Mouse (Mus musculus) gastrocnemius, postnatal 4 days (tissue): ENCODE data around the gene Gnl2. TPM values are rescaled to one million over a fixed set of nuclear protein-coding genes. Genes with fewer than 3 reads are reported as not detected.

ENCODE experiments used
- DNase-seq, 2 experiments: peaks; one replicate each; pipeline ENCODE4 v3.0.0; 2021 to 2022; ENCODE audit warnings: low spot score in 2 of 2, mixed read lengths in 2 of 2
- total RNA-seq, 2 experiments: library from RNA; stranded (reverse); gene quantifications; 2 replicates each; pipeline ENCODE4 v1.2.3; 2021

The Gnl2 gene
- total RNA-seq, 2 experiments from 2014 or later = 45.4 to 58.1 TPM

DNA sequence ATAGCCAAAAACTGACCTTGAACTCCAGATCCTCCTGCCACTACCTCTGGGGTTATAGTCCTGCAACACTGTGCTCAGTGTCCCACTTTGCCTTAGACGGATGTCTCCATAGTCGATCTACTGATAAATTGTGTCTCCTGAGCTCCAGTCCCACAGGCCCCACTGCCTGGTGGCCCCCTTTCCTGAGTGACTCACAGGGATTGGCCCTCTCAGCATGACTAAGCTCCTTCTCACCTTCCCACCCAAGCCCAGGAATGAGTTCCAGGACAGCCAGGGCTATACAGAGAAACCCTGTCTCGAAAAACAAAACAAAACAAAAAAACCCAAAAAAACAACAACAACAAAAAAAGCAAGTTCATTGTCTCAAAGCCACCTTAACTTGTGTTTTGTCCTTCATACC is 16.8 kb upstream of the Gnl2 start:
- DNase-seq = no peak

DNA sequence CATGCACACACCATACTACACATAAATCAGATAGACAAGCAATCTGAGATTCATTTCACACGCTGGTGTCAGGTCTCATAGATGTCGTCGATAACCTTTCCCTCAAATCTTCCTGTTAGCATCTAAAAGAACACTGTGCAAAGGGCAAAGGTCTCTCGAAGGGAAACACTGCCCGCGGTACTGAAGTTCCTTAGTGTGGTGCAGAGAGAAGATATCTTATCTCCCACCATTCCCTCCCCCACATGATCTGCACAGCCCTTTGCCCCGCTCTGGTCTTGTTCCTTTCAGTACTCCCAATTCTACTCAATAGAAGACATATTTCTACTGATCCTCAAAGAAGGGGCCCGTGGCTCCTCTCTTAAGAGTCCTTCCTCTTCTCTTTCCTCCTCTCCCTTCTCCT is 13.4 kb upstream of the Gnl2 start:
- no peak for DNase-seq

DNA sequence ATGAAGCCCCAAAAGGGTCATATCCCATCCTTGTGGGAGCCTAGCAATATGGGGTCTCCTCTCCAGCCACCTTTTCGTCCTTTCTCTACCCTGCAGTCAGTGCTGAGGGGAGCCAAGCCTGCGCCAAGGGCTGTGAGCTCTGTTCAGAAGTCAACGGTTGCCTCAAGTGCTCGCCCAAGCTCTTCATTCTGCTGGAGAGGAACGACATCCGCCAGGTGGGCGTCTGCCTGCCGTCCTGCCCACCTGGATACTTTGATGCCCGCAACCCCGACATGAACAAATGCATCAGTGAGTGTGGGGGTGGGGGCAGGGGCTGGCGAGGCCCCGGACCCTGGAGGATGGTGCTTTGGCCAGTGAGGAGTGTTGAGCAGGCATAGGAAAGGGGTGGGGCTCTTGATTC is 11.5 kb upstream of the Gnl2 start:
- DNase-seq = no peak

DNA sequence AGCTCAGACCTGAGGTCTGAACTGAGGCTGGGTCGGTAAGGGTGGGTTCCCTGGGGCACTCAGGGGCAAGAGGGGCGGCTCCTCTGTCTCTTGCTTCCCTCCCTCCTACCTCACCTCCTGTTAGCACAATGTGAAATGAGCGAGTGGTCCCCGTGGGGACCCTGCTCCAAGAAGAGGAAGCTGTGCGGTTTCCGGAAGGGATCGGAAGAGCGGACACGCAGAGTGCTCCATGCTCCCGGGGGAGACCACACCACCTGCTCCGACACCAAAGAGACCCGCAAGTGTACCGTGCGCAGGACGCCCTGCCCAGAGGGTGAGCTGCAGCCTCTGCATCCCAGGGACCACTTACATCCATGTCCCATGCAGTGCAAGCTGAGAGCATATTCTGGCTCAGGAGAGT is 8.9 kb upstream of the Gnl2 start:
- DNase-seq = no peak

DNA sequence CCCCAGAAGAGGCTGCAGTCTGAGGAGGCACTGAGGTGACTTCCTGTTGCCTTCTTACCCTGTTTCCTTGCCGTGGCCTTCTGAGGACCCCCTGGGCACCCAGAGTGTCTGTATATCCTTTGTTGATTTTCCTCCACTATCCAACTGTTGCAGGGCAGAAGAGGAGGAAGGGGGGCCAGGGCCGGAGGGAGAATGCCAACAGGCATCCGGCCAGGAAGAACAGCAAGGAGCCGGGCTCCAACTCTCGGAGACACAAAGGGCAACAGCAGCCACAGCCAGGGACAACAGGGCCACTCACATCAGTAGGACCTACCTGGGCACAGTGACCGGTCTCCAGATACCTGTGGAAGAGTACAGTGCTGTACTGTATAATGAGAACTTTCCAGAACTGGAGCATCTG is 8.2 kb upstream of the Gnl2 start:
- DNase-seq = no peak

DNA sequence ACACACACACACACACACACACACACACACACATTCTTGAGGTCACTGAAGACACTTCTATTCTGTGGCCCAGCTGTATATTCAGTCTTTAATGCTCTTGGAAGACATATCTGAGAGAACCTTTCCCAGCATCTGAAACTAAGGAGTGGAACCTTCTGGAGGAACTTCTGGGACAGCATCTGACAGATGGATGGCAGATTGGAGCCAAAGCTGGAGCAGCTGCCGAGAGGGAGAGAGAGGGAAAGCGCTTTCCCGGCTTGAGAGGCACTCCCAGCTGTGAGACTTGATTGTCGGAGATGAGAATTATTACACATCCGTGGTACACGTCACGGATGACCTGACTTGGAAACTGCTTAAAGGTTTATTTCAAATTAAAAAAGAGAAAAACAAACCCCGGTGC is 7.7 kb upstream of the Gnl2 start:
- DNase-seq = no peak

DNA sequence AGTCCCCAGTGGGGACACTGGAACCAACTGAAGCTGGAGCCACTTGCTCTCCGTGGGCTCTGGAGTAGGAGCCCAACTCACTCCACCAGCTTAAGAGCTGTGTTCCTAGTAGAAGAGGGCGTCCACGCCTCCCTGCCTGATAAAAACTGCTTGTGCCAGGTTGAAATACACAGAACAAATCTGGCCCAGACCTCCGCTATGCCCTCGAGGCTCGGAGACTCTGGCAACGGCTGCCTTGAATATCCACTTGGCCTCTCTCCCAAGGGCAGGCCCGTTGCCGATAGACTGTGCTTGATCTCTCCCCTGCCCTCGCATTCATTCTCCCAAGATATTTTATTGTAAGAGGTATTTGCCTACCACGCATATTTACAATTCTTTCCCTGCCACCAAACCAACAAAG is 1.0 kb downstream of the Gnl2 start:
- DNase-seq = no peak

DNA sequence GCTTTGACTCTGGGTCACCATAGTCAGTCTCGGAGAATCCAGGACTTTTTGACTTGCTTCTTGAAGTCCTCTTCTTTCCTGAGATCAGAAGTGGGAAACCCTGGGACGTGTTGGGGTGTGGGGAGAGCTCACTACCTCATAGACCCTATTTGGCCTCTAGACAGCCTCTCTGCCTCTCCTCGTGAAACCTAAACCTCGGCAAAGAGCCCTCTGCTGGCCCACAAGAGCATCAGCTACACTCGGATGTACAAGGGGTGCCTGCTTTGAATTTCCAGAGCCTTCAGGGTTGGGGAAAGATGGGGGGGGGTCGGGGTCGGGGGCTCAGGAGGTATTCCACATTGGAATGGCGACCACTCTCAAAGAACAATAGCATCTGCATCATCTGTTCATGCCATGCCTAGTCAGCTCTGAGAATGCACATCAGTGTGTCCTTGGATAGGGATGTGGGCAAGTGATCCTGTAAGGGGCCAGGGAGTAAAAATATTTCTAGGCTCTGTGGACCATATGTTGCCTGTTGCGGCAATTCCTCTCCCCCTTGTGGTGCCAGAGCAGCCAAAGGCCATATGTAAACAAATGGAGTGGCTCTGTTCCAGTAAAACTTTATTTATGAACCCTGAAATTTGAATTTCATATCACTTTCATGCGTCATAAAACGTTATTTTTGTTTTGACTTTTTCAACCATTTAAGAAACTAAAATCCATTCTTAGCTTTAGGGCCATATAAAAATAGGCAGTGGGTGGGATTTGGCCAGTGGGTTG is 4.6 kb downstream of the Gnl2 start:
- no peak for DNase-seq

DNA sequence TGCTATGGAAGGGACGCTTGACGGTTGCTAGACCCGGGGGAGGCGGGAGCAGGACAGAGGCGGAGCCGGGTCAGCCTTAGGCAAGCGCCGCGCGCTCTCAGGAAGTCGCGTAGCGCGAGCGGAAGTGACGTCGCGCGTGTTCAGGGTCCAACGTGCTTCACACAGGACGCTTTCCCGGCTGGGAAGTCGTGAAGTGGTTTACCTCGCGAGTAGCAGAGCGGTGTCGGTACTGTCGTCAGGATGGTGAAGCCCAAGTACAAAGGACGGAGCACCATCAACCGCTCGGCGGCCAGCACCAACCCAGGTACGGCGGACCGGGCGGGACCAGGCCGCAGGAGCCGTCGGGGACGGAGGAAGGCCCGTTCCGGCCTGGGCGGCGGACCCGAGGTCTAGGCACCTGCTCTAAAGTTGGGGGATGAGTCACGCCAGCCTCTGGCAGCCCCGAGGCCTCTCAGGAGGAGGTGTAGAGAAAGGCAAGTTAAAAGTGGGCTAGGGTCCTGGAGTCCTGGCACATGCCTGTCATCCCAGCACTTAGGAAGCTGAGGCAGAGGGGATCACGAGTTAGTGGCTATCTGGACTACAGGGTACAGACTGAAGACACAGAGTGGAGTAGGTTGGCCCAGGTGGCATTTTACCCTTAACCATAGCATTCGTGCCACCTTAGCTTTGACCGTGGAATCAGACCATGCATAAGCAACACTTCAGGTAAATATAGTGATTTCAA is 13.7 kb downstream of the Gnl2 start:
- DNase-seq = peak; percentile 80 to 93

DNA sequence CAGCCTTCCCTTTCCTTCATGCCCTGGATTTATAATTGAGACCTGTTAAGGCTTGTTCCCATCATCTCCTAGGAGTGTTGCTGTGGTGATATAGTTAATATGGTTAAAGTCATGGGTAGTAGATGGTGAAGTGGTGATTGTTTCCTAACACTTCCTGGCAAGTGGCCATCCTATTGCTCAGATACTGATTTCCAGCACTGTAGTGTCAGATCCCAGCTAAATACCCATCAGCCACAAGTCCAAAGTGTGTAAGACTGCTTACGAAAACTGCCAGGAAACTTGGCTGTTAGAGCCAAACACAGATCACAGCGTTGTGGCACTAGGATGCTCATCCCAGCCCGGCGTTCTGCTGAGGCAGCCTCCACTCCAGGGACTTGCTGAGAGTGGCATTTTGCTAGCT is 18.0 kb downstream of the Gnl2 start:
- DNase-seq = no peak

DNA sequence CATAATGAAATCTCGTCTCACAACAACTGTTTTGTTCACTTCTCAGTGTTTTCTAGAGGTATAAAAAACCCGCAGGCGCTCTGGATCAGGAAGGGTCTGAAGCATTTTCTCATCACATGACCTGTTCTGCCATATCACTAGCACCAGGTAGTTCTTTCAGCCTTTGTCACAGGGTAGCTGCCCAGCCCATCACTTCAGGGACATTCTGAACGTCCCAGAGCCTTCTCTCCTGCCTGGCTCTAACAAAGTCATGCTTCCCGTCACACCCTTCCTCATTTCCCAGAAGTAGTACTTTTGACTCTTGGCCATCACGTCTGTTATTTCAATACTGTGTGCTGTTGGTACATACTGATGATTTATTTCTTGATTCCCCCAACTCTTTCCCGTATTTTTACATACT is 28.1 kb downstream of the Gnl2 start:
- DNase-seq = no peak

DNA sequence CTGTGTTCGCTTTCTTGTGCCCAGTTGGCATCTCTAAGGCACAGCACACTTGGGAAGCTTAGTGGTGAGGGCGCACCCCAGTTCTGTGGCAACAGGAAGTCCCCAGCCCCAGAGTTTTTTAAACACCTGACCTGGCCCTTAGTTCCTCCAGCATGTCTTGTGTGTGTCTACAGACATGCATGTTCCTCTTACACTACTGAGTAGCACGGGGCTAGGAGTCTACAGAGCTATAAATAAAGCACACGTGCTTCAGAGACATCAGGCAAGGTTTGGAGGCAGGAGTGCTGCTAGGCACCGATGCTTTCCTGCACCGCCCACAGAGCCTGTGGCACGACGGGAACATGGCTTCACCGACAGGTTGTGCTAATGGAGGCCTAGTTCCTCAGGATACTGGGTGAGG is 39.0 kb downstream of the Gnl2 start:
- no peak for DNase-seq

DNA sequence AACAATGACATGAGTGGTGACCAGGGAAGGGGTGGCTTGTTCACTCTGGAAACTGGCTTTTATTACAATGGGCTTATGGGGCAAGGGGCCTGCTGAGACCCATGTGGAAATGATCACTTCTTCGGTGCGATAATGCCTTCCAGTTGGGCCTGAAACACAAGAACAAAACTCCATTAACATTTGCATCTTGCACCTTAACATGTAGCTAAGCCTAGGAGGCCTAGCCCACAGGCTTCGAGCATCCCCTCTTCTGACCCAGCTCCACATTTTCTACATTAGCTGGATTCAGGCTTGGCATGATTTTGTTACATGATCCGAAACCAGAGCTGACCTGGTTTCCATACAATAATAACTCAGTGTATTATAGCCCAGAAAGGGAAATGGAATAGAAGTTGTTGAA is 40.1 kb downstream of the Gnl2 start:
- DNase-seq = no peak

DNA sequence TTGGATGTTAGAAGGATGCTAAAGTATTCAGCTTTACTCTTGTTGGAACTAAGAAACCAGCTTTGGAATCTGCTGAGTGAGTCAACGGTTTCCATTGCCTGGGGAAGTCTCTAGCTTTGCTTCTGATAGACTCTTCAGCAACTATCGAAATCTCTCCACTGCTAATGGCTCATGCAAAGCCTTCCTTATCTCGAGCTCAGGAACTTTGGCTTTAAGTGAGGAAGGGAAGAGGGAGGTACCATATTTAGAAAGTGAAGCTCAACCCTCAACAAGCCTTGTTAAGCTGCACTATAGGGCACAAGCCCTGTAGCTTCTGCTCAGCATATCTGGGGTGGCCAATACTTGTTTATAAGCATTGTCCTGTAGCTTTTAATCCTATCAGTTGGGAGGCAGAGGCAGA is 40.9 kb downstream of the Gnl2 start:
- DNase-seq = no peak

DNA sequence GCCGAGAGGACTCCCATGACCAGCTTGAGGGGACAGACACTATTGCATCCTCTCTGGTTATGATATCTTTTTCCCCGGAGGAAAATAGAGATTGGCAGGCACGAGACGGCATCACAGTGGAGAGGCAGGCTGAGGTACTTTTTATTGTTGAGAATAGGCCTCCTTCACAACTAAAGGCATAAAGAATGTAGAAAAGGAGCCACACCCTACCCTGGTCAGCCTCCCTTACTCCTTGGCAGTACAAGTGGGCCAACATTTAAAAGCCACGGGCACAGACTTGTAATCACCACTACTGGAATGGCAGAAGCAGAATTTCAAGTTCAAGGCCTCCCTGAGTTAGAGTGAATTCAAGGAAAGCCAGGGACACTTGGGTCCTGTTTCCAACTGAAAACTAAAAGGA is 41.6 kb downstream of the Gnl2 start:
- DNase-seq = no peak

DNA sequence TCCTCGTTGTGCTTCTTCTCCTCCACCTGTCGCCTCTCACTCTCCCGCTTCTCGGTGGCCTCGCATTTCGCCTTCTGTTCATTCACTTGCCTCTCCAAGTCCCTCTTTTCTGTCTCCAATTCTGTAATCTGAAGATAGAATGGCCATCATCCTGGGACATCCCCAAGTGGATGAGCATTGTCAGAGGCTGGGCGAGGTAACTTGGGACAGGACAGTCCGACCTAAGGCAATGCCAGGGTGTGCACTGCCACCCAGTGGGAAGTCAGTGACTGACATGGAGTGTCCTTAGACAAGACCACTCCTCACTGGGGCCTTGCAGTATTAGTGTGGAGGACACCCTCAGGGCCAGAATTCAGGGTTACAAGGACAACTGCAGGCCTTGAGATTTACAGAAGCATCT is 42.6 kb downstream of the Gnl2 start:
- peak; percentile 35 to 45 for DNase-seq

DNA sequence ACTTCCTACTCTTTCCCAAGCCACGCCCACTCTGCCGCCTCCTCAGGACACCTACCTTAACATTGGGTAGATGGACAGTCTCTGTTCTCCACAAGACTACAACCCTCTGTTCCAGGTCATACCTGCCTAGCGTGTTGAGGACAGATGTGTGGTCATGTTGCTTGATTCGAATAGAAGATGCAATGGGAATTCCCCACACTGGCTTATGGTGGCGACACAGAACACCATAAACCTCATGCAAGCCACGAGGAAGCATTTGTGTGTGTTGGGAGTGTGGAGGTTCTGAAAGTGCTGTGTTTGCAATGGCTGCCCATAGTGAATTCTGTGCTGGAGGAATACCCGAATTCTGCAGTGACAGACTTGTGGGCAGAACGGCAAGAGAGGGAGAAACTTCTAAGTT is 47.4 kb downstream of the Gnl2 start:
- no peak for DNase-seq

DNA sequence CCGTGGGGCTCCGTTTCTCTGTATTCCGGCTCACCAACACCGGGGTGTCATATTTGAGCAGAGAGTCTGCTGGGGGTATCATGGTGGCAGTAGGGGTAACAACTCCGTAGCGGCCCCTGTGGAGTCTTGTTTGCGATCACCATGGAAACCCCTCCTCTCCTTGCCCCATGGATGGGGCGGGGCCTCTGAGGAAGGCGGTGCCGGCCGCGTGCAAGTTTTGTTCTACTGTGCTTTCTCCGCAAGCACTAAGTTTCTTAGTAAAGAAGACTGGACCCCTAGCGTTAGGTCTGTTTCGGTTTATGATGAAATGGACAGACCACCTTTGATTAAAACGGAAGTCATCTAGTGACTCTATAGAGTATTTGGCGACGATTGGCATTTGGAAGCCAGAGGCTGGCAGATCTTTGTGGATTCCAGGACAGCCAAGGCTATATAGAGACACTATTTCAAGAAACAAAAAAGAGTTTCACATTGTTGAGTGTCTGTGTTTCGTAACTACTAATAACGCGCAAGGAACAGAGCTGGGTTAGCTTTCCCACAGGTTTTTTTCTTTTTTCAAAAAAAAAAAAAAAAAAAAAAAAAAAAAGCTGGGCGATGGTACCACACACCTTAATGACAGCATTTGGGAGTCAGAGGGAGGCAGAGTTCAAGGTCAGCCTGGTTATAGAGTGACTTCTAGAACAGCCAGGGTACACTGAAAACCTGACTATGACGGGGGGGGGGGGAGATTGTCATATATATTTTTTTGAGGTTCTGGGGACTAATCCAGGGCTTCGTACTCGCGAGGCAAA is 49.3 kb downstream of the Gnl2 start, which contains the start of gene Dnali1:
Gene Dnali1 (minus strand): TSS at position 187 of the 791 bp plus-strand sequence.
- DNase-seq = peak in 1 of 2 experiments; percentile 37

DNA sequence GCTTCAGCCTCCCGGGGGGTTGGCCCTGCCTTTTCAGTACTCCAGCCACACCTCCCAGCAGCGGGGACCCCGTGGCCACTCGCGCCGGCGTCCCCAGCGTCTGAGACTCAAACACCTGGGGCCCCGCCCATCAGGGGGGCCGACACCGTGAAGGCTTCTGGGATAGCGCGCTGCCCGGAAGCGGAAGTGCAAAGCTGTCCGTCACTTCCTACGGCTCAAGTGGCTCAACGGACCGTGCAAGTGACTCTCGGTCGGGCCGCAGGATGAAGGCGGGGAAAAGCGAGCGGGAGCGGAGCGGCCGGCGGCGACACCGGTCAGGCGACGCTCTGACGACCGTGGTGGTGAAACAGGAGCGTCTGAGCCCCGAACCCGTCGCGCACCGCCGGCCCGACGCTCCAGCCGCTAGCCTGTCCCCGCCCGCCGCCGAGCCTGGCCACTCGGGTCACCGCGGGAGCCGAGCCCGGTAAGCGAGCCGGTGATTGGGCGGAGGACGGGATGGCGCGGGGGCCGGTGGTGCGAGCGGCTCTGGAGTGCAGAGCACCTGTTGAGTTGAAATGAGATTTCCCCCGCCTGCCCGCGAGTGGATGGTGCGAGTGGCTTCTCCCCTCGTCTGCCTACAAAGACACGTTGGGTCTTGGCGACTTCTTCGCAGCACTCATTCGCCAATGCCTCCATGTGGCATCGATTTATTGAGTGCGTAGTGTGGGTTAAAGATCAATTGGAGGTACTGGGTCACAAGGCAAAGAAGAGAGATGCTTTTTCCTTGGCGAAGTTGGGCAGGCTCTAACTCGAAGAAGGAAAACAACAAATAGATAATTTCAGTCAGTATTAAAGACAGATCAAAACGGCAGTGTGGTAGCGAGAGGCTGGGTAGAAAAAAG is 50.3 kb downstream of the Gnl2 start, which contains the start of gene Snip1:
Gene Snip1 (plus strand): TSS at position 183 of the 881 bp plus-strand sequence.
- peak; percentile 85 to 91 for DNase-seq

DNA sequence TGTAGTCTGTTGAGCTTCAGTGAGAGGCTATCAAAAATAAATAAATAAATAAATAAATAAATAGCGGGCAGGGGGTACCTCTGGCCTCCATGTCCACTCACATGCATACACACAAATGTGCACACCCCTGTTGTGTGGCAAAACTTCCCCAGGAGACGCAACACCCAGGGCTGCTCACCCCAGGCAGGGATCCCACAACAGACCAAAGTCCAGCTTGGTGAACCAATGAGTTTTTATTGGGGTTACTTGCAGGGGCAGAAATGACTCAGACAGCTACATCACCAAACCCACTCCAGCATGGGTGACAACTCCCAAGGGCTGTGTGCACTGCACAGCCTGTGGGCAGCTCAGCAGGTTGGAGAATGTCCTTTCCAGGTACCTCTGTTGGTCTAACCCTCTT is 61.3 kb downstream of the Gnl2 start:
- no peak for DNase-seq

DNA sequence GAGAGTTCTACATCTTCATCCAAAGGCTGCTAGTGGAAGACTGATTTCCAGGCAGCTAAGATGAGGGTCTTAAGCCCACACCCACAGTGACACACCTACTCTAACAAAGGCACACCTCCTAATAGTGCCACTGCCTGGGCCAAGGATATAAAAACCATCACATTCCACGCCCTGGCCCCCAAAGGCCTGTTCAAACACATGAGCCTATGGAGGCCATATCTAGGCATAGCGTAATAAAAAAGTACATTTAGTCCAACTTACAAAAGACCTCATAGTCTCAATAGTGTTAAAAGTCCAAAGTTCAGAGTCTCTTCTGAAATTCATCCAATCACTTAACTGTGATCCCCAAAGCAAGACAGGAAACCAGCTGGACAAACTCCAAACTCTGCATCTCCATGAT is 62.3 kb downstream of the Gnl2 start:
- no peak for DNase-seq
